Mouse (Mus musculus) T-helper 2 cell (primary cell): Measurements from ENCODE around the gene Copg2.

ENCODE experiments used
- in situ Hi-C: fragments of 300-600 bp; cut with MboI, MseI; formaldehyde crosslinking; loops from one replicate; pipeline ENCODE4 v1.15.1; 2025; ENCODE audit warnings: high pct_unique_total_duplicates

Gene Copg2

GRCm38 (mm10) chr6:30700182-30700581 is 196.4 kb downstream of the Copg2 start:
- in situ Hi-C loops, result no loop called here

DNA sequence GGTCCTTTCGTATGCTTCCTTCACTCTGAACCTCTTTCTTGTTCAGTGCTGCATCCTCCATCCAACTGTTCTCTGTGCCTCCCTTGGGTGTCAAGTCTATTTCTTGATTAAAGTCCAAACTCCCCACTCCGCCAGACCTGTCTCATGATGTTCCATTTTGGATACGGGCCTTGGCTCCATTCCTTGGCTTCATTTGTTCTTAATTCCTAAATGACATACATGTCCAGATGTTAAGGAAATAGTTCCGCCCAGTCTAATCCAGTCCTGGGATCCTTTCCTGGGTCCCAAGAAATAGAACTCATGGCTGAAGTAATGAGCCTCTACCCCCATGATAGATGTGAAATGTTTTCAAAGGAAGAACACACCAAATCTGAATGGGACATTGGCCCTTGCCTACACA is 198.6 kb downstream of the Copg2 start:
- in situ Hi-C loops, result no loop called here
